Mouse (Mus musculus) lung, postnatal 10 days (tissue): ENCODE data around the gene Fdx1l.
"Not testable (repeated sequence)": the region's sequence is repeated elsewhere in the genome, so short reads cannot be mapped to it uniquely, and the experiment has no call there.

Experiments
- DNase-seq: peaks from one replicate; pipeline ENCODE4 v3.0.0; 2021

Gene Fdx1l

DNA sequence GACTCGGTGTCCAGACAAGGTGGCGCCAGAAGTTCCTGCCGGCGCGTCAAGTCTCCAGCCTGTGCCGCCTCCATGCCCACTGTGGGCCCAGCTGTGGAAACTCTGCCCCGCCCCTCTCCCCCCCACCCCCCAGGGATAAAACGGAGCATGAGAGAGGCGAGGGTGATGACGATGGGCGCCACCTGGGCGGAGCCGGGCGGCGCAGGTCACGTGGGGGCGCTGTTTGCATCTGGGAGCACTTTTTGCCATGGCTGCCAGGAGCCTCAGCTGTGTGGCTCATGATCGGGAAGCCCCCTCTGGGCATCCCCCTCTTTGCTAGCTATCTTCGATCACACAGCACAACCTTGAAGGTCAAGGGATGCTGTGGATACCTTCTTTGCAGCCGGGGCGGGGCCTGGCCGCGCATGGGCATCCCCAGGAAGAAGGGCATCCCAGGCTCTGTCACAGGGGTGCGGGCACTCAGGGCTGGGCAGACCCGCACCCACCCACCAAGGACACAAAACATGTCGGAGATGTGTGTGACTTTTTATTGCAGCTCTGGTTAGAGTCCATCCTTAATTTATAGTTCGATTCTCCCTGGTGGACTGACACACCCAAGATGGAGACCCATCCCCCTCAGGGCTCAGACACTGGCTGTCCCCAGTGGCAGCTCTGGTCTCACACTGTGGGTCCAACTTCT is 6.3 kb downstream of the Fdx1l start, which contains the start of gene Zglp1:
Gene Zglp1 (minus strand): TSS at position 88 of the 679 bp plus-strand sequence.
- DNase-seq: no peak

DNA sequence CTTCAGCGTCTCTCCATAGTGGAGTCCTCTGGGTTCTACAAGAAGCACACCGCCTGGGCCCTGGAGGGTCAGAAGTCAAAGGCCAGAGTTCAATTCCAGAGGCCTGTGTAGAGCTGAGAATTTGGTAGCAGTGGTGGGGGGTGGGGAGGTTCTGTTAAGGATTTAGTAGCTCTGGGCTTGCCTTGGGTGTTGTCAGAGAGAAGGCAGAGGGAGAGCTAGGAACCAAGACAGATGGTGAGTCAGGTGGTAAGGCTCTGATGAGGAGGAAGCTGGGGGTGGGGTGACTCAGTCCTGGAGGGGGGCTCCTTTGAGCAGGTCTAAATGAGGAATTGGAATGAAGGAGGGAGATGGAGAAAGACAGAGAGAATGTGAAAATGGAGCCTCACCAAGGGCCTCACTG is 10.5 kb downstream of the Fdx1l start:
- no peak for DNase-seq

DNA sequence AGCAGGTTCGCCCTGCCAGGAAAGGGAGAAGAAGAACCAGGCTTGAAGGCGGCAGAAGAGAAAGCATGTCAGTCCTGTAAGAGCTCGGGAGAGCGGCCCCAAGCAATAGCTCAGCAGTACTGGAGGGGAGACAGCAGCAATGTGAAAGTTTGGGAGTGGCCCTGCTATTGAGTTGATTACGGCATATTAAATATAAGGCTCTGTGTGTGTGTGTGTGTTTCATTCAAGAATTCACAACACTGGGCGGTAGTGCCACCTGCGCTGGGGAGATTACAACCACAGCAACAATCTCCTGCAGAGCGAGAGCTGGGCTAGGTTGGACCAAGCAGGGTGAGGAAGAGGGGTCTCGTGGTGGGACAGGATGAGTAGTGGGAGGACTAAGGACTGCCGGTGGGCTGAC is 21.8 kb downstream of the Fdx1l start:
- DNase-seq: no peak

- no peak for DNase-seq
These were observed 28.2 kb downstream of the Fdx1l start for GRCm38 (mm10) chr9:21045235-21045634.

GRCm38 (mm10) chr9:21044785-21045184 is 28.6 kb downstream of the Fdx1l start:
- not testable (repeated sequence) for DNase-seq

DNA sequence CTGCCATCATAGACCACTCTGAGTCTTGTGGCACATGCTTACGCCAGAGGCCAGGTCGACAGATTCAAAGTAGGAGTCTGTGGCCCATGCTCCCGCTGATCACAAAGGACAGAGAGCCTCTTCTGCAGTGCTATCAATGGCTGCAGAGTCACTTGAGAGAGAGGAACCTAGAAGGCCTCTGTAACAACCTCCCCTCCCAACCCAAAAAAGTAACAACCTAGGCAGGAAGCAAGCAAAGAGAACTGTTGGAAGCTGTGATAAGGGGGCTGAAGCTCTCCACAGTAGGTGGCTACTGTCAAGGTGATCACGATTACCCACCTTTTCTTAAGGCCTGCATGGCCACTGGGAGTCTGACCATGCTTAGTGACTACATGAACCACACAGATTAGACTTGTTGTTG is 29.9 kb downstream of the Fdx1l start:
- DNase-seq: no peak

DNA sequence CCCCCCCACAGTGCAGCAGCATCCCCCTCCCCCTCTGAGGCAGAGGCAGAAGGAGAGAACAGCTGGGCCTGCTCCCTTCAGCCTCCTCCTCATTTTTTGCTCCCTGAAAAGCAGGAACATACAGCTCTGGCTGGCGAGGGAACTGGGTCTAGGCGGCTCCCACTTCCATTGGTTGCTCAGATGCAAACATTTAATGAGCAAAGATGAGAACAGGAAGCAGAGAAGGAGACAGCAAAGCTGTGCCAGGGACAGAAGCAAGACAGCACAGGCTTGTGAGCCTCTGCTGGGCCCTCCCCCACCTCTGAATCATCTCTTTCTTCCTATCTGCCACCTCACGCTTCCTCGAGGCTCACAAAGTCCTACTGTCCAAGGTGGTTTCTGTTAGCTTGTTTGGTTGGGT is 32.1 kb downstream of the Fdx1l start:
- DNase-seq: no peak

DNA sequence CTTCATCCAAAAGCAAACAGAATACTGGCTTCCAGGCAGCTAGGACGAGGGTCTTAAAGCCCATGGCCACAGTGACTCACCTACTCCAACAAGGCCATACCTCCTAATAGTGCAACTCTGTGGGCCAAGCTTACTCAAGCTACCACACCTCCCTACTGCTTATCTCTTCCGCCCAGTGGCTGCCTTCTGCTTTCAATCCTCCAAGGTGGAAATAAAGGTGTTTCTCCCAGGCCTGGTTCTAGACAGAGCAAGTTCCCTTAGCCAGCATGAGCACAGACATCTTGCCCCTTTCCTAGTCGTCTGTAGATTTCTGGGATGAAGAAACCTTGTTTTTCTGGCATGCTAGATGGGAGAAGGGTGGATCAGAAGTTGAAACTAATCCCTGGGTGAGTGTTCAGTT is 33.6 kb downstream of the Fdx1l start:
- no peak for DNase-seq

DNA sequence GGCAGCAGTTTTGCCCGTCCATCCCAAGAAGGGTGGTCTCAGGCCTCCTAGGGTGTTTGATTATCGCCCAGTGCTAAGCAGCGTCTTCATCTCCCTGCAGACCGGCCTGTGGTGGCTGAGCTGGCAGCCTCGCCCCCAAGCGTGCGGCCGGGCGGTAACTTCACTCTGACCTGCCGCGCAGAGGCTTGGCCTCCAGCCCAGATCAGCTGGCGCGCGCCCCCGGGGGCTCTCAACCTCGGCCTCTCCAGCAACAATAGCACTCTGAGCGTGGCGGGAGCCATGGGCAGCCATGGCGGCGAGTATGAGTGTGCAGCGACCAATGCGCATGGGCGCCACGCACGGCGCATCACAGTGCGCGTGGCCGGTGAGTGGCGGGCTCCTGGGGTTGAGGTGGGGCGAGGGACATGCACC is 35.9 kb downstream of the Fdx1l start:
- peak; percentile 73 for DNase-seq

- peak; percentile 10 for DNase-seq
These were observed 36.7 kb downstream of the Fdx1l start for GRCm38 (mm10) chr9:21036666-21037065.

DNA sequence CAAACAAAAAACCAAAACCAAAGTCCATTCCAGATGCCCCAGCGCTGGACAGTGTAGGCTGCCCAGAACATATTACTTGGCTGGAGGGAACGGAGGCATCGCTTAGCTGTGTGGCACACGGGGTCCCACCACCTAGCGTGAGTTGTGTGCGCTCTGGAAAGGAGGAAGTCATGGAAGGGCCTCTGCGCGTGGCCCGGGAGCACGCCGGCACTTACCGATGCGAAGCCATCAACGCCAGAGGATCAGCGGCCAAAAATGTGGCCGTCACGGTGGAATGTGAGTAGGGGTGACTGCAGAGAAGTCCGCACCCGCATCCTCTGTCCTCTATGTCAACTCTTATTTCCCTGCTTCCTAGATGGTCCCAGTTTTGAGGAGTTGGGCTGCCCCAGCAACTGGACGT is 37.3 kb downstream of the Fdx1l start:
- DNase-seq: no peak

DNA sequence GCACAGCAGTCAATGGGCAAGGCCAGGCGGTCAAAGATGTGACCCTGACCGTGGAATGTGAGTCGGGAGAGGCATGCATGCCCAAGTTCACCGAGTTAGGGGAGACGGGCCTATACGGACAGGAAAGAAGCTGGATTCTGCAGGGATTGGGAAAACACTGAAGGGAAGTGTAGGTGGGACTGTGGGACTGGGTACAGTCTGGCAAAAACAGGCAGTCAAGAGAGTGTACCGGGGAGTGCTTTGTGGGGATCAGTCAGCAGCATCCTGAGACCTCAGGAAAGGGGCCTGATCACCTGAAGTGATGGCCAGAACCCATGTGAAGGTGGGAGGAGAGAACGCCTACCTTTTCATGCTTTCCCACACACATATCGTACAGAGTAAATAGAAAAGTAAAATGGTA is 37.8 kb downstream of the Fdx1l start:
- DNase-seq: no peak

DNA sequence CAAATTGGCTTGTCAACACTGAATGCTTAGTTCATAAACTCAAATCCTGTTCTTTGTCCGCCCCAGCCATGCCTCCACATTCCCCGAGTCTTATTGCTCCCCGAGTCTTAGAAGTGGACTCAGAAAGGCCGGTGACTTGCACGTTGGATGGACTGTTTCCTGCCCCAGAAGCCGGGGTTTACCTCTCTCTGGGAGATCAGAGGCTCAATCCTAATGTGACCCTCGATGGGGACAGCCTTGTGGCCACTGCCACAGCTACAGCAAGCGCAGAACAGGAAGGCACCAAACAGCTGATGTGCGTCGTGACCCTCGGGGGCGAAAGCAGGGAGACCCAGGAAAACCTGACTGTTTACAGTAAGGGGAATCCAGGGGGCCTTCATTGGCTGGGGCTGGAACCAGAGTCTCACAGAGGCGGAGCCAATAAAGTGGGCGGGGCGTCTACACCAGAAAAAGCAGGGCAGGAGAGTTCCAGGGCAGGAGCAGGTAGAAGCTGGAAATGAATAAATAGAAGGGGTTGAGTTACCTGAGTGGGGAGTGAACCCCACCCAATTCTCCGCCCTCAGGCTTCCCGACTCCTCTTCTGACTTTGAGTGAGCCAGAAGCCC is 38.8 kb downstream of the Fdx1l start:
- DNase-seq: no peak

- DNase-seq: peak; percentile 96
These were observed 40.3 kb downstream of the Fdx1l start for GRCm38 (mm10) chr9:21033136-21033535.

GRCm38 (mm10) chr9:21032491-21032890 is 40.9 kb downstream of the Fdx1l start:
- DNase-seq: no peak

DNA sequence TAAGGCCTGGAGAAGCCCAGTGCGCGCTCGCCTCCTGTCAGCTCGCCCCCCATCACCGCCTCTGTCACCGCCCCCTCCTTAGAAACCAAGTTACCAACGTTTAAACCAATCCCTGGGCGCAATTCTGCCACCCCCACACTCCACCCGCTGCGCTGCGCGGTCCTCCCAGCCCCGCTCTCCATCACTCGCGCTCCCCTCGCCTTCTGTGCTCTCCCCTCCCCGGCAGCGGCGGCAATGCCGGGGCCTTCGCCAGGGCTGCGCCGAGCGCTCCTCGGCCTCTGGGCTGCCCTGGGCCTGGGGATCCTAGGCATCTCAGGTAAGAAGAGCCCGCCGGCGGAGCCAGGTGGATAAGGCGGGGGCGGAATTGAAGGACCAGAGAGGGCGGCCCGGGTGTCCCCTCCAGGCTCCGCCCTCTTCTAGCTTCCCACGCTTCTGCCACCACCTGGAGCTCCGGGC is 41.5 kb downstream of the Fdx1l start, which contains the start of gene Icam5:
Gene Icam5 (plus strand): TSS at position 178 of the 456 bp plus-strand sequence.
- peak; percentile 36 for DNase-seq

- peak; percentile 80 for DNase-seq
These were observed 42.0 kb downstream of the Fdx1l start for GRCm38 (mm10) chr9:21031251-21031895.

DNA sequence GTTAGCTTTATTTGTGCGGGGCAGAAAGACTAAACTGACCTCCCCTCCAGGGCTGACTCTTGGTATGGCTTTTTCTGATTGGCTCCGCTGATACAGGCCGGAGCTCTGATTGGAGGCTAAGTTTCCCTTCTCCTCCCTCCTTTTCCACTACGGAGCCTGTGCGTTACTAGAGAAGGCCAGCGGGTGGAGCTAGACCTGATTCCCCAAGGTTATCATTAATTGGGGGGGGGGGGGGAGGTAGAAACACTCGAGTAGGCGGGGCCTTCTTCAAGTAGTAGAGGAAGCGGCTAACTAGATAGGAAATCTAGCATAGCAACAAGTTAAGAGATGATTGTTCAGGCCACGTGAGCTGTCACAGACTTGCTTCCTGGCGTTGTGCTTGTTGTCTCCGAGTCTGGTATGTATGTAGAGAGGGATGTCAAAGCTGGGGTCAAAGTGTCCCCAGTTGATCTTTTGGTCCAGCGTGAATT is 42.6 kb downstream of the Fdx1l start:
- peak; percentile 96 for DNase-seq

DNA sequence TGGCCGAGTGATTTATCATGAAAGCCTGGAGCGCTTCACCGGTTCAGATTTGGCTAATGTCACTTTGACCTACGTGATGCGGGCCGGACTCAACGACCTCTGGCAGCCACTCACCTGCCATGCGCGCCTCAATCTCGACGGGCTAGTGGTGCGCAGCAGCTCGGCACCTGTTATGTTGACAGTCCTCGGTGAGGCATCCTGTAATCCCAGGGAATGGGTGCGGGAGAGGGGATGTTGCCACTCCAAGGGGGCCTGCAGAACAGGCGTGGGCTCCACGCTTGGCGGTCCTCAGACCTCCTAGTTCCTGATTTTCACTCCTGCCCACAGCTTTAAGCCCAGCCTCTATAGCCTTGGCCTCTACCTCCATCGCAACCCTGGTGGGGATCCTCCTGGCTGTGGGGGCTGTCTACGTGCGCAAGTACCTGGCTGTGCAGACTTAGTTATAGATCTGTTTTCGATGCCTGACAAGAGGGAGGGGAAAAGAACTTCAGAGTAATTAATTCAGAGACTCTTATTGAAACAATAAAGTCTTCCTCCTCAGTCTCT is 43.3 kb downstream of the Fdx1l start:
- peak; percentile 19 for DNase-seq

DNA sequence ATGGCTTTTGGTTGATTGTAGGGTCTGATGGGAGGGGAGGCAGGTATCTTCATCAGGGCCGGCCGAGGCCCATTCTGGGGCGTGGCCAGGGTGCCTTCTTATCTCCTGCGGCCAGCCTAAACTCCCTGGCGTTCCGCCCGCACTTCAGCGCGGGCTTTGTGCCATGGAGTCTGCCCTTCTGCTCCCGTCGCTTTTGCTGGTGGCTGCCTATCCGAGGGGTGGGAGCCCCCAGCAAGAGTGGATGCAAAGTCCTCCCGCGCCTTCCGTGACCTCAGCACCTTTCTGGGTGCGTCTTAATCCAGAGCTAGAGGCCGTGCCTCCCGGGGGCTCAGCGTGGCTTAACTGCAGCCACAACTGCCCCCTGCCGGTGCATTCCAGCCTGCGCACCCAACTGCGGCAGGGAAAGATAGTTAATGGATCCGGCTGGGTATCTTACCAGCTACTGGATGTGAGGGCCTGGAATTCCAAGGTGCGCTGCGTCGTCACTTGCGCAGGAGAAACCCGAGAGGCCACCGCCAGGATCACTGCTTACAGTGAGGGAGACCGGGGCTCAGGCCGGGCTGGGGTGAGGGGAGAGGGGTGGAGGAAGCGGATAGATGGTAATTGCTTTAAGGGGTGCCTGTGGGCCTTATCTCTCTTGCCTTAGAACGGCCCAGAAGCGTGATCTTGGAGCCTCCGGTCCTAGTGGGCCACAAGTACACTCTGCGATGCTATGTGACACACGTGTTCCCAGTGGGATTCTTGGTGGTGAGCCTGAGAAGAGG is 43.9 kb downstream of the Fdx1l start, which contains the start of gene Icam4:
Gene Icam4 (plus strand): TSS at position 83 of the 764 bp plus-strand sequence.
- peak; percentile 91 for DNase-seq

DNA sequence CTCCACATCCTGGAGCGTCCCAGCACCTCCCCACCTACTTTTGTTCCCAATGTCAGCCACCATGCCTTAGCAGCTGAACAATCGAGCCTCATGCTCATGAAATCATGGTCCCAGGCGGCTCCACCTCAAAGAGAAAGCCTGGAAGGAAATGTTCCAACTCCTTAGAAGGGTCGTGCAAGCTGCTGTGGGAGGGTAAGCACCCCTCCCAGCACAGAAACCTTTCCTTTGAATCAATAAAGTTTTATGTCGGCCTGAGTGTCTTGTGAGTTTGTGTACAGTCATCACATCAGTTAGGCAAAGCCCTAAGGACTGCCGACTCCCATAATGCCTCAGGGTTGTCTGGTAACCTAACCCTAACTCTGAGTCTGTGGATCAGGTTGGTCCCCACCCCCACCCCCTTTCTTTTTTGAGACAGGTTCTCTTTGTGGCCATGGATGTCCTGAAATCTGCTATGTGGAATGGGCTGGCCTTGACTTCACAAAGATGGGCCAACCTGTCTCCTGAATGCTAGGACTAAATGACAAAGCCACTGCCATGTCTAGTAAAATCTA is 44.8 kb downstream of the Fdx1l start:
- peak; percentile 1 for DNase-seq

DNA sequence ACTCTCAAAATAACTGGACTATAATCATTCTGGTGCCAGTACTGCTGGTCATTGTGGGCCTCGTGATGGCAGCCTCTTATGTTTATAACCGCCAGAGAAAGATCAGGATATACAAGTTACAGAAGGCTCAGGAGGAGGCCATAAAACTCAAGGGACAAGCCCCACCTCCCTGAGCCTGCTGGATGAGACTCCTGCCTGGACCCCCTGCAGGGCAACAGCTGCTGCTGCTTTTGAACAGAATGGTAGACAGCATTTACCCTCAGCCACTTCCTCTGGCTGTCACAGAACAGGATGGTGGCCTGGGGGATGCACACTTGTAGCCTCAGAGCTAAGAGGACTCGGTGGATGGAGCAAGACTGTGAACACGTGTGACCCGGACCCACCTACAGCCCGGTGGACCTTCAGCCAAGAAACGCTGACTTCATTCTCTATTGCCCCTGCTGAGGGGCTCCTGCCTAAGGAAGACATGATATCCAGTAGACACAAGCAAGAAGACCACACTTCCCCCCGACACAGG is 45.6 kb downstream of the Fdx1l start:
- DNase-seq: no peak
